Mouse (Mus musculus) megakaryocyte-erythroid progenitor cell, adult 5-6 weeks (primary cell): ENCODE data around the gene Rab6a. TPM values are rescaled to one million over a fixed set of nuclear protein-coding genes. Genes with fewer than 3 reads are reported as not detected.
A peak's percentile ranks its signal among the peaks of the same experiment; 100 is the strongest.

Experiments
- ATAC-seq: replicated peaks from 2 replicates; pipeline ENCODE4 v1.8.0; 2016; ENCODE audit warnings: mild to moderate bottlenecking, inconsistent platforms; ENCODE audit not compliant: severe bottlenecking, poor library complexity, low FRiP score, low TSS enrichment
- total RNA-seq, 2 experiments: library from RNA; stranded (forward) in 1 of 2; stranded (reverse) in 1 of 2; fragments of 200-1000, 215-1000 nt in 1 of 2; fragments of >200 nt in 1 of 2; fragmentation: Nextera tagmentation in 1 of 2; gene quantifications; 2 replicates each; pipeline ENCODE4 v1.2.3; 2014 to 2017

Rab6a gene
- total RNA-seq, 2 experiments from 2014 or later: 35.0 to 50.5 TPM

GRCm38 (mm10) chr7:100678052-100678451, 70.8 kb downstream of the Rab6a start:
- ATAC-seq: no peak

DNA sequence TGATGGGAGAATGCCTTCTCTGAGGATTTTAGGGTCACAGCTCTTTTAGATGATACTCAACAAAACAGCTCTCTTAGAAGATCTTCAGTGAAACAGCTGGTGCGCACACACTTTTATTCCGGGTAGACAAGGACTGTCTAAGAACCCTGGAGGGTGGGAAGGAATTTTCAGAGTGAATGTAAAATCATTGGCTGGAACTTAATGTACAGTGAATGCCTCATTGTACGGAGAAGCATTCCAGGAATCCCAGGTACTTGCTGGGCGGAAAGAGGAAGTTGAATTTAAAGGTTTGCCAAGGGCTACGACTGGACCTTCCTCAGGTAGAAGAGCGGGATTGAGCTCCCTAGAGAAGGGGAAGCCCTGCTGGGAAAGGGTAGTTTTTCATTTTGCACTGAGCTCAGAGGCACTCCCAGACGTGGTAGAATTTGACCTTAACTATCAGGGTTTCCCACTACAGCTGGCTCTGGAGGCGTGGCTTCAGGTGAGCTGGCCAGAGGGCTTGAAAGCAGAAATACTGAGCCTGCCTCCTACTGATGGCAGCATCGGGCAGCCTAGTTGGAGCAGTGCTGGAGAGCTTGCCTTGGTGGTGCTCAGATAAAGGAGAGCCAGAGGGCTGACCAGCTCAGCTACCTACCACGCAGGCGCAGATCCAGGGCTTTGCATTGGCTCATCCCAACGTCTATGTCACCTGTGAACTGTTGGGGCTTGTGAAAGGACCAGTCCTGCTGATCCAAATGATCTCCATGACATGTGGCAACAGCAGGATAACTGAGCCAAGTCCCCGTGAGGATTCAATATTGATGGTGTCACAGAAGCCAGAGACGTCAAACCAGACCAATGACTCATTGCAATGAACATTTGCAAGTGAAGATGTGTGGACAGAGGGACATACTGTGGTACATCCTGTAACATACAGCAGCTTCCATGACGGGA, 72.0 kb downstream of the Rab6a start:
- no peak; the same call in 1 of the 2 replicates for ATAC-seq

GRCm38 (mm10) chr7:100681132-100681531, 73.9 kb downstream of the Rab6a start:
- ATAC-seq: no peak

DNA sequence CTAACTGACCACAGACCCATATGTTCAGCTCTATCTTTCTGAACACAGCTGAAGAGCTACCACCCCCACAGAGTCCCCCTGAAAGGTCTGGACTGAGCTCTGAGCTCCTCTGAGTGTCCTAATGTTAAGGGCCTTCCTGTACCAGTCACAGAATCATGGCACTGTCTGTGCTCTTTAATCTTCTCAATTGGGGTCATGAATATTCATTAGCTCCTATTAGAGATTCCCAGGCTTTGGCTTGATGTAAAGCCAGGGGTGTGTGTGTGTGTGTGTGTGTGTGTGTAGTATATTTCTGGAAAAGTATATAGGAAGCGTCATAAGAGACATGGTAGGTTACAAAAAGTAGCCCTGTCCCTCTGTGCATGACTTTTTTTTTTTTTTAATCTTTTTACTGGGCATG, 76.0 kb downstream of the Rab6a start:
- ATAC-seq: no peak

- ATAC-seq: no peak
These were observed 76.9 kb downstream of the Rab6a start for GRCm38 (mm10) chr7:100684081-100684480.

GRCm38 (mm10) chr7:100684538-100684937, 77.3 kb downstream of the Rab6a start:
- ATAC-seq: peak; percentile 88

DNA sequence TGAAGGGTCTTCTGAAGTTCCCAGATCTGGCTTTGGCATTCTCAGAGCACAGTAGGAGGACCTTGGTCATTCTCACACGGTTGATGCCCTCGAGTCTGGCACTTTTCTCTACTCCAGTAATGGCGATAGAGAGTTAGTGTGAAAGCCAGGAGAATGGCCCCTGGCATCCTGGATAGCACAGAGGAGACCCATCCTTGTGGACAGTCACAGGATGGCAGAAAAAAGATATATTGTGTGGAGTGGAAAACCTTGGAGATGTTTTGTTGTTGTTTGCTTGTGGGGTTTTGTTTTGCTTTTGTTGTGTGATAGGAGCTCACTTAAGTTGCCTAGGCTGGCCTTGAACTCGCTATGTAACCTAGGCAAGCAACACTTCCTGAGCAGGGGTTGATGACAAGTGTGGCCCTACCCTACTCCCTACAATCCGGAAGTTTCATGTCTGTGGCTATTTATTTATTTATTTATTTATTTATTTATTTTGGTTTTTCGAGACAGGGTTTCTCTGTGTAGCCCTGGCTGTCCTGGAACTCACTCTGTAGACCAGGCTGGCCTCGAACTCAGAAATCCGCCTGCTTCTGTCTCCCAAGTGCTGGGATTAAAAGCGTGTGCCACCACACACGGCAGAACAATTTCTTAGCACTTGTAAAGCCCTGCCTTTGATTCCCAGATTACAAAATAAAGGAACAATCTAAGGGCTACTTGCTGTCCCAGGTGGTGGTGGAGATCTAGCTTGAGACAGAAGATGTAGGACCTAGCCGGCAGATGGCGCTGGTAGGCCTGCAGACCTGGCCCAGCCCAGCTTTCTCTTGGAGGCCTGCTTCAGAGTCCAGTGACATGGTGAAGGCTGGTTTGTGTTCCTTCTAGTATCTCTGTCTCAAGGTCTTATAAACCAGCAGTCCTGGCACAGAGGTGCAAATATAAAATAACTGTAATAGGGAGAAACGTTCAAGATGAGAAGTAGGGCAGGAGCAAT, 78.1 kb downstream of the Rab6a start:
- peak; percentile 72 for ATAC-seq

- no peak for ATAC-seq
These were observed 81.3 kb downstream of the Rab6a start for GRCm38 (mm10) chr7:100688471-100688870.

Other genes starting within 250 kb of the Rab6a start
- 57.6 and 71.1 TPM in 2 replicates for gene C2cd3, start 235.2 kb upstream of the Rab6a start, total RNA-seq (2014; fragmentation: Nextera tagmentation)
- 19.1 and 32.6 TPM in 2 replicates for gene C2cd3, start 235.2 kb upstream of the Rab6a start, total RNA-seq (2017)
- gene Ppme1, start 235.1 kb upstream of the Rab6a start, total RNA-seq (2014; fragmentation: Nextera tagmentation): 24.8 and 31.4 TPM in 2 replicates
- 25.7 and 35.3 TPM in 2 replicates for gene Ppme1, start 235.1 kb upstream of the Rab6a start, total RNA-seq (2017)
- gene Ucp3, start 134.4 kb upstream of the Rab6a start, total RNA-seq (2014; fragmentation: Nextera tagmentation): not detected in 2 replicates
- gene Ucp3, start 134.4 kb upstream of the Rab6a start, total RNA-seq (2017): not detected in 2 replicates
- 705 and 713 TPM in 2 replicates for gene Ucp2, start 114.1 kb upstream of the Rab6a start, total RNA-seq (2014; fragmentation: Nextera tagmentation)
- gene Ucp2, start 114.1 kb upstream of the Rab6a start, total RNA-seq (2017): 103 and 164 TPM in 2 replicates
- gene Dnajb13, start 92.5 kb upstream of the Rab6a start, total RNA-seq (2014; fragmentation: Nextera tagmentation): not detected in 2 replicates
- 0.05 and 1.8 TPM in 2 replicates for gene Dnajb13, start 92.5 kb upstream of the Rab6a start, total RNA-seq (2017)
- gene Coa4, start 70.3 kb upstream of the Rab6a start, total RNA-seq (2014; fragmentation: Nextera tagmentation): 14.2 and 20.1 TPM in 2 replicates
- 8.2 and 9.0 TPM in 2 replicates for gene Coa4, start 70.3 kb upstream of the Rab6a start, total RNA-seq (2017)
- gene Mrpl48, start 891 bp downstream of the Rab6a start, total RNA-seq (2014; fragmentation: Nextera tagmentation): 50.3 and 57.1 TPM in 2 replicates
- 93.1 and 138 TPM in 2 replicates for gene Mrpl48, start 891 bp downstream of the Rab6a start, total RNA-seq (2017)
- not detected in 2 replicates for gene Plekhb1, start 55.0 kb downstream of the Rab6a start, total RNA-seq (2014; fragmentation: Nextera tagmentation)
- gene Plekhb1, start 55.0 kb downstream of the Rab6a start, total RNA-seq (2017): 0.05 TPM in 1 of 2 replicates, not detected in the other
- gene Fam168a, start 99.2 kb downstream of the Rab6a start, total RNA-seq (2014; fragmentation: Nextera tagmentation): 26.9 and 35.9 TPM in 2 replicates
- 7.3 and 7.7 TPM in 2 replicates for gene Fam168a, start 99.2 kb downstream of the Rab6a start, total RNA-seq (2017)